Mouse (Mus musculus) testis, postnatal 10 days (tissue): ENCODE results near the gene Ankrd26.
A peak's percentile ranks its signal among the peaks of the same experiment; 100 is the strongest.
"Not testable (repeated sequence)": the region's sequence is repeated elsewhere in the genome, so short reads cannot be mapped to it uniquely, and the experiment has no call there.

Source experiments
- DNase-seq: peaks from one replicate; pipeline ENCODE4 v3.0.0; 2021; ENCODE audit warnings: low spot score

Ankrd26 gene

GRCm38 (mm10) chr6:118561745-118562609 lies at the start of gene Ankrd26:
Gene Ankrd26 (minus strand): TSS chr6:118562226.
- peak; percentile 96 for DNase-seq

- DNase-seq = no peak
These were observed 46.9 kb upstream of the Ankrd26 start for GRCm38 (mm10) chr6:118608906-118609305.

- DNase-seq = no peak
These were observed 43.9 kb upstream of the Ankrd26 start for GRCm38 (mm10) chr6:118605974-118606373.

- no peak for DNase-seq
These were observed 41.8 kb upstream of the Ankrd26 start for GRCm38 (mm10) chr6:118603825-118604224.

- no peak for DNase-seq
These were observed 33.6 kb upstream of the Ankrd26 start for GRCm38 (mm10) chr6:118595681-118596055.

GRCm38 (mm10) chr6:118594833-118595680 lies 33.0 kb upstream of the Ankrd26 start:
- no peak for DNase-seq

- DNase-seq = no peak
These were observed 32.0 kb upstream of the Ankrd26 start for GRCm38 (mm10) chr6:118594070-118594469.

GRCm38 (mm10) chr6:118593377-118594061 lies 31.5 kb upstream of the Ankrd26 start:
- DNase-seq = peak; percentile 51

- no peak for DNase-seq
These were observed 30.8 kb upstream of the Ankrd26 start for GRCm38 (mm10) chr6:118592662-118593376.

GRCm38 (mm10) chr6:118578741-118579140 lies 16.7 kb upstream of the Ankrd26 start:
- DNase-seq = not testable (repeated sequence)

- DNase-seq = no peak
These were observed 12.3 kb upstream of the Ankrd26 start for GRCm38 (mm10) chr6:118574351-118574750.

GRCm38 (mm10) chr6:118567816-118568215 lies 5.8 kb upstream of the Ankrd26 start:
- no peak for DNase-seq

GRCm38 (mm10) chr6:118561225-118561624 lies 801 bp downstream of the Ankrd26 start:
- DNase-seq = no peak

GRCm38 (mm10) chr6:118538627-118539026 lies 23.4 kb downstream of the Ankrd26 start:
- DNase-seq = no peak

- DNase-seq = not testable (repeated sequence)
These were observed 24.8 kb downstream of the Ankrd26 start for GRCm38 (mm10) chr6:118537201-118537600.

- DNase-seq = no peak
These were observed 26.7 kb downstream of the Ankrd26 start for GRCm38 (mm10) chr6:118535321-118535720.

- DNase-seq = no peak
These were observed 28.6 kb downstream of the Ankrd26 start for GRCm38 (mm10) chr6:118533381-118533780.

GRCm38 (mm10) chr6:118520668-118521067 lies 41.4 kb downstream of the Ankrd26 start:
- DNase-seq = no peak

GRCm38 (mm10) chr6:118513335-118514012 lies 48.6 kb downstream of the Ankrd26 start:
- no peak for DNase-seq

- DNase-seq = no peak
These were observed 63.0 kb downstream of the Ankrd26 start for GRCm38 (mm10) chr6:118499010-118499409.

- DNase-seq = no peak
These were observed 79.9 kb downstream of the Ankrd26 start for GRCm38 (mm10) chr6:118482125-118482524.
